Mouse (Mus musculus): ENCODE measurements around the gene Yrdc.

Yrdc gene

GRCm38 (mm10) chr4:124850933-124851658 is 617 bp downstream of the Yrdc start, which contains the start of gene 1110065P20Rik:
Gene 1110065P20Rik (minus strand): TSS chr4:124851196.
- peak; percentile 47 for DNase-seq (ENCODE audit: low read depth)

GRCm38 (mm10) chr4:124856294-124856693 is 5.8 kb downstream of the Yrdc start:
- DNase-seq (ENCODE audit: low read depth) = no peak

GRCm38 (mm10) chr4:124858370-124858769 is 7.9 kb downstream of the Yrdc start:
- DNase-seq (ENCODE audit: low read depth) = no peak

- DNase-seq (ENCODE audit: low read depth) = peak; percentile 67
Observed at GRCm38 (mm10) chr4:124860446-124860845, 10.0 kb downstream of the Yrdc start.

GRCm38 (mm10) chr4:124861283-124862188 is 11.1 kb downstream of the Yrdc start, which contains the start of gene Maneal:
Gene Maneal (minus strand): TSS chr4:124862171.
- no peak for DNase-seq (ENCODE audit: low read depth)

GRCm38 (mm10) chr4:124872719-124873118 is 22.2 kb downstream of the Yrdc start:
- no peak for DNase-seq (ENCODE audit: low read depth)

GRCm38 (mm10) chr4:124880599-124880998 is 30.1 kb downstream of the Yrdc start, which contains the start of gene Epha10:
Gene Epha10 (plus strand): TSS chr4:124880899.
- no peak for DNase-seq (ENCODE audit: low read depth)

- DNase-seq (ENCODE audit: low read depth) = no peak
Observed at GRCm38 (mm10) chr4:124881341-124881908, 30.9 kb downstream of the Yrdc start.

- DNase-seq (ENCODE audit: low read depth) = no peak
Observed at GRCm38 (mm10) chr4:124882151-124882729, 31.8 kb downstream of the Yrdc start.

GRCm38 (mm10) chr4:124888702-124889101 is 38.2 kb downstream of the Yrdc start:
- DNase-seq (ENCODE audit: low read depth) = no peak

GRCm38 (mm10) chr4:124889935-124890334 is 39.5 kb downstream of the Yrdc start:
- DNase-seq (ENCODE audit: low read depth) = no peak

- DNase-seq (ENCODE audit: low read depth) = no peak
Observed at GRCm38 (mm10) chr4:124890831-124891230, 40.4 kb downstream of the Yrdc start.

GRCm38 (mm10) chr4:124893769-124894168 is 43.3 kb downstream of the Yrdc start:
- DNase-seq (ENCODE audit: low read depth) = no peak

- no peak for DNase-seq (ENCODE audit: low read depth)
Observed at GRCm38 (mm10) chr4:124894508-124895428, 44.3 kb downstream of the Yrdc start.

GRCm38 (mm10) chr4:124898428-124898827 is 47.9 kb downstream of the Yrdc start:
- no peak for DNase-seq (ENCODE audit: low read depth)

- DNase-seq (ENCODE audit: low read depth) = no peak
Observed at GRCm38 (mm10) chr4:124899906-124900305, 49.4 kb downstream of the Yrdc start.

All from c-Kit-positive CD71-negative TER-119-negative erythroid progenitor cells, embryonic 14.5 days (primary cell).